ENCODE assay signal across 11 mouse cellular contexts in genomic region chr7:29181323-29181722, GRCm38 (mm10). TPM values are rescaled to one million over a fixed set of nuclear protein-coding genes. Genes with fewer than 3 reads are reported as not detected.
A peak's percentile ranks its signal among the peaks of the same experiment; 100 is the strongest.
DNase-seq lines count a peak whose midpoint lies in the region; ATAC-seq lines count a peak whose summit lies in the region.
"Not testable (repeated sequence)": the region's sequence is repeated elsewhere in the genome, so short reads cannot be mapped to it uniquely, and the experiment has no call there.
"Had no signal": no experiment of that assay in that cellular context is flagged by ENCODE, and none has a peak within 500 bp of the region (broad histone marks: within the 10 kb centered on the region; RNA-seq: fewer than 3 reads in every experiment).

No protein-coding gene starts in this region.

- peak overlapping the region; percentile 17; the same call in 1 of the 2 replicates for H3K9ac ChIP-seq in ES-E14 (ENCODE audit: insufficient read depth, low read depth, low read length, poor library complexity, severe bottlenecking)
- not testable (repeated sequence) for H3K9ac ChIP-seq in forebrain, embryonic 16.5 days (replicated peaks; ENCODE audit: low read depth, low read length); hindbrain, embryonic 13.5 days; liver, embryonic 12.5 days; midbrain, embryonic 13.5 days (replicated peaks); neural tube, embryonic 13.5 days

- peak overlapping the region; percentile 67; the same call in 1 of the 2 replicates for H3K4me2 ChIP-seq in forebrain, embryonic 16.5 days (ENCODE audit: low read length)
- peak overlapping the region; percentile 49 for H3K4me2 ChIP-seq in hindbrain, embryonic 13.5 days
- H3K4me2 ChIP-seq in liver, embryonic 12.5 days: peak overlapping the region; percentile 88
- H3K4me2 ChIP-seq in midbrain, embryonic 13.5 days (replicated peaks): peak overlapping the region; percentile 92; the same call in 1 of the 2 replicates
- peak overlapping the region; percentile 52 for H3K4me2 ChIP-seq in neural tube, embryonic 13.5 days

- WGBS in embryonic facial prominence, embryonic 10.5 days: 91% methylated on average over 4 of the region's 4 CpGs
- 89% methylated on average over 4 of the region's 4 CpGs for WGBS in forebrain, embryonic 16.5 days
- 85% methylated on average over 4 of the region's 4 CpGs for WGBS in hindbrain, embryonic 13.5 days
- 77% methylated on average over 4 of the region's 4 CpGs for WGBS in liver, embryonic 12.5 days (ENCODE audit: insufficient replicate concordance)
- 80% methylated on average over 4 of the region's 4 CpGs for WGBS in midbrain, embryonic 13.5 days
- WGBS in neural tube, embryonic 13.5 days: 96% methylated on average over 4 of the region's 4 CpGs

- ATAC-seq in forebrain, embryonic 16.5 days; hindbrain, embryonic 13.5 days (ENCODE audit: low FRiP score); liver, embryonic 12.5 days; midbrain, embryonic 13.5 days; neural tube, embryonic 13.5 days (ENCODE audit: low read depth): not testable (repeated sequence)

- not testable (repeated sequence) for H3K27ac ChIP-seq in ES-E14 (ENCODE audit: insufficient read depth, low read depth, low read length, poor library complexity, severe bottlenecking); forebrain, embryonic 16.5 days (ENCODE audit: low read length); liver, embryonic 12.5 days; midbrain, embryonic 13.5 days
- 0 out of 2 replicates have a peak overlapping the region, but pooled peaks have one; percentile 91 for H3K27ac ChIP-seq in embryonic facial prominence, embryonic 10.5 days (replicated peaks)
- peak overlapping the region; percentile 77; the same call in 1 of the 2 replicates for H3K27ac ChIP-seq in hindbrain, embryonic 13.5 days
- peak overlapping the region; percentile 69; the same call in 1 of the 2 replicates for H3K27ac ChIP-seq in neural tube, embryonic 13.5 days (replicated peaks)

- H3K27me3 ChIP-seq in embryonic facial prominence, embryonic 10.5 days (replicated peaks; ENCODE audit: low read depth, poor library complexity, severe bottlenecking); forebrain, embryonic 16.5 days (replicated peaks; ENCODE audit: control insufficient read depth, insufficient read depth, low read length); hindbrain, embryonic 13.5 days; liver, embryonic 12.5 days (replicated peaks); midbrain, embryonic 13.5 days; neural tube, embryonic 13.5 days: not testable (repeated sequence)

- not testable (repeated sequence) for H3K4me3 ChIP-seq in ES-E14 (ENCODE audit: insufficient read depth in 1 of 2, low read depth in 1 of 2, low read length in 2 of 2, poor library complexity in 1 of 2, severe bottlenecking in 1 of 2); forebrain, embryonic 16.5 days (replicated peaks; ENCODE audit: low read length); hindbrain, embryonic 13.5 days; liver, embryonic 12.5 days; midbrain, embryonic 13.5 days (replicated peaks)
- peak overlapping the region; percentile 78; the same call in 1 of the 2 replicates for H3K4me3 ChIP-seq in embryonic facial prominence, embryonic 10.5 days
- peak overlapping the region; percentile 77; the same call in 1 of the 2 replicates for H3K4me3 ChIP-seq in neural tube, embryonic 13.5 days

- not testable (repeated sequence) for H3K9me3 ChIP-seq in ES-E14 (ENCODE audit: control insufficient read depth, insufficient read depth, low read depth, low read length); embryonic facial prominence, embryonic 10.5 days; forebrain, embryonic 16.5 days (ENCODE audit: control insufficient read depth, low read length); hindbrain, embryonic 13.5 days; liver, embryonic 12.5 days (replicated peaks); midbrain, embryonic 13.5 days; neural tube, embryonic 13.5 days

- not testable (repeated sequence) for H3K36me3 ChIP-seq in ES-E14 (ENCODE audit: control insufficient read depth, insufficient read depth, low read length, poor library complexity, severe bottlenecking); forebrain, embryonic 16.5 days (ENCODE audit: control insufficient read depth, insufficient read depth); hindbrain, embryonic 13.5 days; midbrain, embryonic 13.5 days; neural tube, embryonic 13.5 days
- peaks cover 23% of the 10 kb centered on the region for H3K36me3 ChIP-seq in embryonic facial prominence, embryonic 10.5 days (replicated peaks)
- H3K36me3 ChIP-seq in liver, embryonic 12.5 days: peaks cover 23% of the 10 kb centered on the region

- DNase-seq in ES-E14 (ENCODE audit: low read depth, low spot score); embryonic facial prominence, embryonic 10.5 days (ENCODE audit: low spot score): not testable (repeated sequence)

- H3K4me1 ChIP-seq in ES-E14 (ENCODE audit: control insufficient read depth in 2 of 2, insufficient read depth in 2 of 2, low read length in 2 of 2, poor library complexity in 1 of 2): not testable (repeated sequence)
- peaks cover 17% of the 10 kb centered on the region for H3K4me1 ChIP-seq in embryonic facial prominence, embryonic 10.5 days
- H3K4me1 ChIP-seq in forebrain, embryonic 16.5 days (replicated peaks; ENCODE audit: control insufficient read depth, insufficient read depth, low read length): peaks cover 17% of the 10 kb centered on the region
- peaks cover 27% of the 10 kb centered on the region for H3K4me1 ChIP-seq in hindbrain, embryonic 13.5 days (replicated peaks)
- H3K4me1 ChIP-seq in liver, embryonic 12.5 days: peaks cover 24% of the 10 kb centered on the region
- peaks cover 22% of the 10 kb centered on the region for H3K4me1 ChIP-seq in midbrain, embryonic 13.5 days (replicated peaks)
- peaks cover 22% of the 10 kb centered on the region for H3K4me1 ChIP-seq in neural tube, embryonic 13.5 days (replicated peaks)

- in situ Hi-C loops in ES-E14 (cut with MboI; ENCODE audit: low sequenced_read_pairs in 2 of 2, unreplicated experiment in 2 of 2): not testable (repeated sequence)

RNA-seq across cellular contexts. Expression of gene Psmd8, which starts 0.8 kb away (rescaled TPM):
- 209 and 211 TPM in 2 replicates for total RNA-seq in ES-E14 (2012; rRNA removed)
- polyA plus RNA-seq in embryonic facial prominence, embryonic 10.5 days (2016; fragmentation: Nextera tagmentation; extraction: Ambion mirVana): 303 and 307 TPM in 2 replicates
- 267 and 277 TPM in 2 replicates for polyA plus RNA-seq in forebrain, embryonic 16.5 days (2015; fragmentation: Nextera tagmentation; extraction: Ambion mirVana)
- polyA plus RNA-seq in hindbrain, embryonic 13.5 days (2015; fragmentation: Nextera tagmentation; extraction: Ambion mirVana): 303 and 305 TPM in 2 replicates
- polyA plus RNA-seq in liver, embryonic 12.5 days (2016; fragmentation: Nextera tagmentation; extraction: Ambion mirVana): 170 and 180 TPM in 2 replicates
- polyA plus RNA-seq in midbrain, embryonic 13.5 days (2015; fragmentation: Nextera tagmentation; extraction: Ambion mirVana): 314 and 315 TPM in 2 replicates
- polyA plus RNA-seq in neural tube, embryonic 13.5 days (2015; fragmentation: Nextera tagmentation; extraction: Ambion mirVana): 310 and 326 TPM in 2 replicates

RNA-seq across cellular contexts. Expression of gene Spred3, which starts 11.1 kb away (rescaled TPM):
- total RNA-seq in ES-E14 (2012; rRNA removed): 5.1 and 6.2 TPM in 2 replicates
- 3.3 and 4.1 TPM in 2 replicates for polyA plus RNA-seq in embryonic facial prominence, embryonic 10.5 days (2016; fragmentation: Nextera tagmentation; extraction: Ambion mirVana)
- polyA plus RNA-seq in forebrain, embryonic 16.5 days (2015; fragmentation: Nextera tagmentation; extraction: Ambion mirVana): 6.0 and 7.5 TPM in 2 replicates
- 7.1 and 8.2 TPM in 2 replicates for polyA plus RNA-seq in hindbrain, embryonic 13.5 days (2015; fragmentation: Nextera tagmentation; extraction: Ambion mirVana)
- polyA plus RNA-seq in liver, embryonic 12.5 days (2016; fragmentation: Nextera tagmentation; extraction: Ambion mirVana): 0.72 TPM in 2 replicates
- 9.4 and 9.9 TPM in 2 replicates for polyA plus RNA-seq in midbrain, embryonic 13.5 days (2015; fragmentation: Nextera tagmentation; extraction: Ambion mirVana)
- 9.4 and 9.7 TPM in 2 replicates for polyA plus RNA-seq in neural tube, embryonic 13.5 days (2015; fragmentation: Nextera tagmentation; extraction: Ambion mirVana)

RNA-seq across cellular contexts. Expression of gene Ggn, which starts 11.3 kb away (rescaled TPM):
- 0.67 and 1.2 TPM in 2 replicates for total RNA-seq in ES-E14 (2012; rRNA removed)
- polyA plus RNA-seq in embryonic facial prominence, embryonic 10.5 days (2016; fragmentation: Nextera tagmentation; extraction: Ambion mirVana): 0.48 and 0.55 TPM in 2 replicates
- polyA plus RNA-seq in forebrain, embryonic 16.5 days (2015; fragmentation: Nextera tagmentation; extraction: Ambion mirVana): 0.51 and 0.75 TPM in 2 replicates
- 0.49 and 0.65 TPM in 2 replicates for polyA plus RNA-seq in hindbrain, embryonic 13.5 days (2015; fragmentation: Nextera tagmentation; extraction: Ambion mirVana)
- polyA plus RNA-seq in liver, embryonic 12.5 days (2016; fragmentation: Nextera tagmentation; extraction: Ambion mirVana): 0.07 and 0.26 TPM in 2 replicates
- polyA plus RNA-seq in midbrain, embryonic 13.5 days (2015; fragmentation: Nextera tagmentation; extraction: Ambion mirVana): 0.54 and 0.93 TPM in 2 replicates
- polyA plus RNA-seq in neural tube, embryonic 13.5 days (2015; fragmentation: Nextera tagmentation; extraction: Ambion mirVana): 0.67 and 0.73 TPM in 2 replicates
- polyA plus RNA-seq: inflammation-experienced regulatory T-cells, adult 6 months; liver, postnatal 0 days had no signal

RNA-seq across cellular contexts. Expression of gene Fam98c, which starts 25.3 kb away (rescaled TPM):
- 20.8 and 42.5 TPM in 2 replicates for total RNA-seq in ES-E14 (2012; rRNA removed)
- polyA plus RNA-seq in embryonic facial prominence, embryonic 10.5 days (2016; fragmentation: Nextera tagmentation; extraction: Ambion mirVana): 10.8 and 12.3 TPM in 2 replicates
- polyA plus RNA-seq in forebrain, embryonic 16.5 days (2015; fragmentation: Nextera tagmentation; extraction: Ambion mirVana): 19.8 and 21.9 TPM in 2 replicates
- polyA plus RNA-seq in hindbrain, embryonic 13.5 days (2015; fragmentation: Nextera tagmentation; extraction: Ambion mirVana): 24.7 and 24.8 TPM in 2 replicates
- 12.4 and 12.5 TPM in 2 replicates for polyA plus RNA-seq in liver, embryonic 12.5 days (2016; fragmentation: Nextera tagmentation; extraction: Ambion mirVana)
- polyA plus RNA-seq in midbrain, embryonic 13.5 days (2015; fragmentation: Nextera tagmentation; extraction: Ambion mirVana): 17.5 and 18.4 TPM in 2 replicates
- polyA plus RNA-seq in neural tube, embryonic 13.5 days (2015; fragmentation: Nextera tagmentation; extraction: Ambion mirVana): 29.4 and 39.3 TPM in 2 replicates

RNA-seq across cellular contexts. Expression of gene Catsperg1, which starts 32.5 kb away (rescaled TPM):
- total RNA-seq in ES-E14 (2012; rRNA removed): 2.1 and 2.9 TPM in 2 replicates
- 0.10 and 0.24 TPM in 2 replicates for polyA plus RNA-seq in embryonic facial prominence, embryonic 10.5 days (2016; fragmentation: Nextera tagmentation; extraction: Ambion mirVana)
- polyA plus RNA-seq in forebrain, embryonic 16.5 days (2015; fragmentation: Nextera tagmentation; extraction: Ambion mirVana): 1.3 and 2.5 TPM in 2 replicates
- polyA plus RNA-seq in hindbrain, embryonic 13.5 days (2015; fragmentation: Nextera tagmentation; extraction: Ambion mirVana): 2.0 and 3.6 TPM in 2 replicates
- 0.26 and 0.48 TPM in 2 replicates for polyA plus RNA-seq in liver, embryonic 12.5 days (2016; fragmentation: Nextera tagmentation; extraction: Ambion mirVana)
- polyA plus RNA-seq in midbrain, embryonic 13.5 days (2015; fragmentation: Nextera tagmentation; extraction: Ambion mirVana): 2.0 and 3.3 TPM in 2 replicates
- 1.4 and 1.9 TPM in 2 replicates for polyA plus RNA-seq in neural tube, embryonic 13.5 days (2015; fragmentation: Nextera tagmentation; extraction: Ambion mirVana)
- polyA plus RNA-seq: C2C12, myocyte had no signal
